Mouse (Mus musculus) CH12.LX (cell line): ENCODE measurements around the gene Olfr1128. TPM values are rescaled to one million over a fixed set of nuclear protein-coding genes. Genes with fewer than 3 reads are reported as not detected.
"Not testable (repeated sequence)": the region's sequence is repeated elsewhere in the genome, so short reads cannot be mapped to it uniquely, and the experiment has no call there.

Experiments
- DNase-seq: peaks from one replicate; pipeline ENCODE4 v3.0.0-alpha.2; 2013; ENCODE audit errors: extremely low read depth
- H3K27ac ChIP-seq: 2 replicates; pipeline ENCODE4 v1.5.1; 2012; ENCODE audit warnings: low read depth, mild to moderate bottlenecking, control low read depth, moderate library complexity; ENCODE audit not compliant: insufficient read depth
- H3K27me3 ChIP-seq: replicated peaks from 2 replicates; pipeline ENCODE3; 2012; ENCODE audit warnings: inconsistent platforms
- H3K36me3 ChIP-seq, 2 experiments: replicated peaks in 1 of 2; 2 replicates each; pipeline versions ENCODE3 to v1.6.1; 2012; ENCODE audit warnings: inconsistent platforms in 1 of 2, low read length in 1 of 2, mild to moderate bottlenecking in 1 of 2, mixed read lengths in 1 of 2, moderate library complexity in 1 of 2; ENCODE audit not compliant: control insufficient read depth in 1 of 2, insufficient read depth in 1 of 2
- H3K4me1 ChIP-seq, 2 experiments: 2 replicates each; pipeline ENCODE4 v1.6.1; 2012; ENCODE audit warnings: inconsistent platforms in 1 of 2, moderate library complexity in 1 of 2; ENCODE audit not compliant: insufficient read depth in 2 of 2, control insufficient read depth in 1 of 2
- H3K4me2 ChIP-seq: 2 replicates; pipeline ENCODE4 v1.6.1; 2012; ENCODE audit warnings: low read depth, mild to moderate bottlenecking, control low read depth; ENCODE audit not compliant: poor library complexity, insufficient read depth, severe bottlenecking
- H3K4me3 ChIP-seq, 3 experiments: fragments of 150-350 bp in 1 of 3; sonication (generic) in 1 of 3; replicated peaks in 1 of 3; 2 replicates each; pipeline versions ENCODE3 to v1.5.1; 2011 to 2012; ENCODE audit warnings: low read depth in 2 of 3, low read length in 2 of 3, mild to moderate bottlenecking in 2 of 3, moderate library complexity in 2 of 3, control low read depth in 1 of 3, improper control_type of control experiment in 1 of 3, inconsistent platforms in 1 of 3, mixed read lengths in 1 of 3; ENCODE audit not compliant: poor library complexity in 1 of 3
- H3K79me2 ChIP-seq: replicated peaks from 2 replicates; pipeline ENCODE4 v1.6.1; 2012; ENCODE audit warnings: mild to moderate bottlenecking, moderate library complexity; ENCODE audit not compliant: control insufficient read depth, poor library complexity, insufficient read depth, severe bottlenecking; ENCODE audit errors: extremely low read depth
- H3K9ac ChIP-seq: 2 replicates; pipeline ENCODE4 v1.6.1; 2012; ENCODE audit warnings: low read depth, mild to moderate bottlenecking, control low read depth, moderate library complexity; ENCODE audit not compliant: insufficient read depth
- H3K9me3 ChIP-seq: replicated peaks from 2 replicates; pipeline ENCODE3; 2012; ENCODE audit warnings: low read length, inconsistent platforms, mixed read lengths
- CHD2 ChIP-seq: IDR thresholded peaks from 2 replicates; pipeline ENCODE4 v1.6.1; 2011; ENCODE audit warnings: low read length, improper control_type of control experiment
- E2F4 ChIP-seq: IDR thresholded peaks from 2 replicates; pipeline ENCODE4 v1.6.1; 2011; ENCODE audit warnings: low read depth, low read length, improper control_type of control experiment; ENCODE audit not compliant: insufficient replicate concordance
- ETS1 ChIP-seq: conservative IDR thresholded peaks from 2 replicates; pipeline ENCODE4 v1.6.1; 2012; ENCODE audit warnings: low read depth, mild to moderate bottlenecking, inconsistent platforms, low read length, improper control_type of control experiment, moderate library complexity
- JUN ChIP-seq: IDR thresholded peaks from 2 replicates; pipeline ENCODE4 v1.6.1; 2011; ENCODE audit warnings: low read depth, mild to moderate bottlenecking, low read length, improper control_type of control experiment, moderate library complexity; ENCODE audit not compliant: insufficient read depth
- MXI1 ChIP-seq: IDR thresholded peaks from 2 replicates; pipeline ENCODE4 v1.6.1; 2011; ENCODE audit warnings: mild to moderate bottlenecking, low read depth, low read length, improper control_type of control experiment
- NRF1 ChIP-seq: IDR thresholded peaks from 2 replicates; pipeline ENCODE4 v1.6.1; 2014; ENCODE audit warnings: low read depth, mild to moderate bottlenecking, inconsistent platforms, low read length, improper control_type of control experiment, moderate library complexity
- PAX5 ChIP-seq: IDR thresholded peaks from 2 replicates; pipeline ENCODE4 v1.6.1; 2012; ENCODE audit warnings: low read length, inconsistent platforms, mixed read lengths
- POLR2AphosphoS2 ChIP-seq: IDR thresholded peaks from 2 replicates; pipeline ENCODE4 v1.6.1; 2011; ENCODE audit warnings: low read depth, low read length, improper control_type of control experiment
- SMC3 ChIP-seq: IDR thresholded peaks from 2 replicates; pipeline ENCODE4 v1.6.1; 2011; ENCODE audit warnings: low read depth, low read length, improper control_type of control experiment
- TBP ChIP-seq: conservative IDR thresholded peaks from 2 replicates; pipeline ENCODE4 v1.6.1; 2011; ENCODE audit warnings: low read depth, low read length, improper control_type of control experiment
- TCF12 ChIP-seq: IDR thresholded peaks from 2 replicates; pipeline ENCODE4 v1.6.1; 2014; ENCODE audit warnings: low read depth, mild to moderate bottlenecking, inconsistent platforms, low read length, improper control_type of control experiment
- ZC3H11A ChIP-seq: IDR thresholded peaks from 2 replicates; pipeline ENCODE4 v1.6.1; 2012; ENCODE audit warnings: low read depth, mild to moderate bottlenecking, inconsistent platforms, low read length, improper control_type of control experiment
- ZKSCAN1 ChIP-seq: IDR thresholded peaks from 2 replicates; pipeline ENCODE4 v1.6.1; 2012; ENCODE audit warnings: low read depth, inconsistent platforms, low read length, improper control_type of control experiment, borderline replicate concordance
- ZMIZ1 ChIP-seq: IDR thresholded peaks from 2 replicates; pipeline ENCODE4 v1.6.1; 2012; ENCODE audit warnings: low read depth, mild to moderate bottlenecking, inconsistent platforms, low read length, improper control_type of control experiment
- dilution Hi-C: fragments of 300-500 bp; cut with MboI; formaldehyde crosslinking; loops from 2 replicates; pipeline ENCODE4 v1.14.3; 2020; ENCODE audit warnings: low sequenced_read_pairs; ENCODE audit not compliant: extremely low pct_unique_long_range_greater_than_20kb, extremely low pct_ligation_motif_present
- in situ Hi-C: fragments of 300-500 bp; cut with MboI; formaldehyde crosslinking; loops from 3 replicates; pipeline ENCODE4 v1.14.3; 2019; ENCODE audit warnings: low sequenced_read_pairs, low pct_ligation_motif_present, low pct_unique_long_range_greater_than_20kb, mixed read lengths
- polyA plus RNA-seq: library from polyadenylated mRNA; unstranded; fragments of >175 nt; gene quantifications from 2 replicates; pipeline ENCODE4 v1.2.1, GENCODE M21; 2012; ENCODE audit warnings: low read depth; ENCODE audit not compliant: insufficient read length
- total RNA-seq, 2 experiments: library from RNA; depleted of rRNA; stranded (reverse); fragments of 300-350 nt in 1 of 2; fragments of >200 nt in 1 of 2; gene quantifications; 2 replicates each; pipeline ENCODE4 v1.2.3; 2012 to 2014

Gene Olfr1128
- total and polyA plus RNA-seq, 3 experiments, result not detected

DNA sequence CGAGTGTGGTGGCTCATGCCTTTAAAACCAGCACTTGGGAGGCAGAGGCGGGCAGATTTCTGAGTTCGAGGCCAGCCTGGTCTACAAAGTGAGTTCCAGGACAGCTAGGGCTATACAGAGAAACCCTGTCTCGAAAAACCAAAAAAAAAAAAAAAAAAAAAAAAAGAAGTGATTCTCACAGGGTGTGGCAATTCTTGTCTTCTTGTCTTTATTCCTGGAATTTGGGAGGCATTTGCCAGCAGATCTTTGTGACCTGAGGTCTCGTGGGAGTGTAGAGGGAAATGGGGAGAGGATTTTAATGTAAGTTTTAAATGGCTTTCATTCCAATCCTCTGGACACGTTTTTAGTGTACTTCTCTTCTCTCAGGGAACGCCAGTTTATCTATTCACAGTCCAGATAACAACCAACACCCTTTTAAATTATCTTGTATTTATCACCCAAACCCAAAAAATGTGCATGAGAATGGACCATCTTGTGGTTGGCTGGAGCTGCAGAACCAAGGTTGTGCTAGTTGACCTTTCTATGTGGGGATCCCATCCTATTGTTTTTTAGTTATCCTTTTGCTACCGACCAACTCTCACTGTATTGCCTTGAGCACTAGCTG lies 29.8 kb downstream of the Olfr1128 start:
- H3K79me2 ChIP-seq, result no peaks in the 10 kb centered on the region
- no peak overlapping the region for H3K27ac ChIP-seq
- H3K27me3 ChIP-seq, result no peaks in the 10 kb centered on the region
- no peaks in the 10 kb centered on the region for H3K4me1 ChIP-seq
- no peak overlapping the region for H3K4me2 ChIP-seq
- in situ Hi-C loops, result no loop called here
- dilution Hi-C loops, result no loop called here
- no peaks in the 10 kb centered on the region for H3K36me3 ChIP-seq
- peaks cover 39% of the 10 kb centered on the region for H3K9me3 ChIP-seq
- H3K9ac ChIP-seq, result no peak overlapping the region
- no peak for DNase-seq
- no peak overlapping the region for H3K4me3 ChIP-seq
- no peak for TF ChIP-seq ZMIZ1
- TF ChIP-seq SMC3, result no peak
- no peak for TF ChIP-seq POLR2AphosphoS2
- no peak for TF ChIP-seq CHD2

DNA sequence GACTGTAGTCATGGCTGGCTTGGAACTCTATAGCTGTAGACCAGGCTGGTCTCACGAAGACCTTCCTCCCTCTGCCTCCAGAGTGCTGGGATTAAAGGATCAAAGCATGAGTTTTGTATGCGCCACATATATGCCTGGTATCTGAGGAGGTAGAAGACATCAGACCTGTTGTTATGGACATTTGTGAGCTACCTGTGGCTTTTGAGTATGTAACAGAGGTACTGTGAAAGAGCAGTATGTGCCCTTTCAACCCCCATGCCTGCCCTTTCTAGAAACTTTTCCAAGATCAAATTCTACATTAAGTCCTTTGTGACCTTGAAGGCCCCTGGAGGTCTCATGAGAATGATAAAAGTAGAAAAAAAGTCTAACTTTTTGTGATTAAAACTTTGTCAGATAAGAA lies 30.3 kb downstream of the Olfr1128 start:
- H3K4me3 ChIP-seq, result no peak overlapping the region
- DNase-seq, result no peak
- H3K4me1 ChIP-seq, result no peaks in the 10 kb centered on the region
- peaks cover 40% of the 10 kb centered on the region for H3K9me3 ChIP-seq
- no peak overlapping the region for H3K27ac ChIP-seq
- no peaks in the 10 kb centered on the region for H3K79me2 ChIP-seq
- TF ChIP-seq NRF1 (no peak), TCF12 (no peak), ZKSCAN1 (no peak), ZC3H11A (no peak), TBP (no peak), E2F4 (no peak)
- dilution Hi-C loops (no loop called here), in situ Hi-C loops (no loop called here)
- no peak overlapping the region for H3K9ac ChIP-seq
- H3K36me3 ChIP-seq, result no peaks in the 10 kb centered on the region
- no peak overlapping the region for H3K4me2 ChIP-seq
- no peaks in the 10 kb centered on the region for H3K27me3 ChIP-seq

DNA sequence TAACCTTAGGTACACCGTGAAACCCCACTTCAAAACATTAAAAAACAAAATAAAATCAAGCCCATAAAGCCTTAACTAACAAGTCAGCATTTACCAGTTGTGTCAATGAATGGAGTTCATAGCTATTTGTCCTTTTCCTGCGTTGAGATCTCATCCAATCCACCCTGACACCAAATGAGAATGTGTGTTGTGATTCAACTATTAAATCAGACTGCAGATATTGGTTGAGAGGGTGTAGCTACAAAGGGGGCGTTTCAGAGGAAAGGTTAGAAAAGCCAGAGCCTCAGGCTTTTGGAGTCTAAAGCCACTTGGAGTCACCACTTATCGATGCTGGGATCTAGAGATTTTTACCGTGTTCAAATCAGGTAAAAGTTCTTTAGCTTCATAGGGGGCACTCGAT lies 39.1 kb downstream of the Olfr1128 start, which contains the start of gene Pramel6:
Gene Pramel6 (plus strand): TSS at position 301 of the 400 bp plus-strand sequence.
- Histone ChIP-seq H3K4me3 (no peak within 1 kb of the TSS), H3K4me1 (no peaks in the 10 kb centered on the region), H3K27ac (no peak within 1 kb of the TSS), H3K36me3 (no peaks in the 10 kb centered on the region), H3K9ac (no peak within 1 kb of the TSS), H3K9me3 (peaks cover 60% of the 10 kb centered on the region), H3K27me3 (no peaks in the 10 kb centered on the region), H3K4me2 (no peak within 1 kb of the TSS), H3K79me2 (no peaks in the 10 kb centered on the region)
- no peak for TF ChIP-seq ETS1
- TF ChIP-seq JUN, result no peak
- TF ChIP-seq MXI1, result no peak
- TF ChIP-seq PAX5, result no peak
- no peak for DNase-seq
- dilution Hi-C loops (no loop called here), in situ Hi-C loops (no loop called here)

DNA sequence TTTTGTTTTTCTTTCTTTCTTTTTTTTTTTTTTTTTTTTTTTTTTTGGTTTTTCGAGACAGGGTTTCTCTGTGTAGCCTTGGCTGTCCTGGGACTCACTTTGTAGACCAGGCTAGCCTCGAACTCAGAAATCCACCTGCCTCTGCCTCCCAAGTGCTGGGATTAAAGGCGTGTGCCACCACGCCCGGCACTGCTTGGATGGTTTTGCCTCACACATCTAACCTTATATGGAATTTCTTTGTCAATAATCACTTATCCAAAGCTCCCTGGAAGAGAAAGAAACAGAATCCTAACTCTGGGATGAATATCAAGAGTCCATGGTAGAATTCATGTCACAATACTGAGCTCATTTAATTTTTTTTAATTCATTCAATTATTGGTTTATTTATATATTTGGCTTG lies 48.3 kb downstream of the Olfr1128 start, which contains the start of gene Pramel7:
Gene Pramel7 (minus strand): TSS at position 101 of the 400 bp plus-strand sequence.
- peaks cover 29% of the 10 kb centered on the region for H3K9me3 ChIP-seq
- DNase-seq, H3K4me2 ChIP-seq, H3K4me1 ChIP-seq, H3K79me2 ChIP-seq, in situ Hi-C loops, H3K36me3 ChIP-seq, H3K27me3 ChIP-seq, dilution Hi-C loops, H3K9ac ChIP-seq, H3K4me3 ChIP-seq, H3K27ac ChIP-seq: not testable (repeated sequence)
